Mouse (Mus musculus) kidney, adult 18-20 months (tissue): ENCODE measurements around the gene Tmco1.

Experiments used
- DNase-seq: peaks from one replicate; pipeline ENCODE4 v3.0.0; 2021

Gene Tmco1

DNA sequence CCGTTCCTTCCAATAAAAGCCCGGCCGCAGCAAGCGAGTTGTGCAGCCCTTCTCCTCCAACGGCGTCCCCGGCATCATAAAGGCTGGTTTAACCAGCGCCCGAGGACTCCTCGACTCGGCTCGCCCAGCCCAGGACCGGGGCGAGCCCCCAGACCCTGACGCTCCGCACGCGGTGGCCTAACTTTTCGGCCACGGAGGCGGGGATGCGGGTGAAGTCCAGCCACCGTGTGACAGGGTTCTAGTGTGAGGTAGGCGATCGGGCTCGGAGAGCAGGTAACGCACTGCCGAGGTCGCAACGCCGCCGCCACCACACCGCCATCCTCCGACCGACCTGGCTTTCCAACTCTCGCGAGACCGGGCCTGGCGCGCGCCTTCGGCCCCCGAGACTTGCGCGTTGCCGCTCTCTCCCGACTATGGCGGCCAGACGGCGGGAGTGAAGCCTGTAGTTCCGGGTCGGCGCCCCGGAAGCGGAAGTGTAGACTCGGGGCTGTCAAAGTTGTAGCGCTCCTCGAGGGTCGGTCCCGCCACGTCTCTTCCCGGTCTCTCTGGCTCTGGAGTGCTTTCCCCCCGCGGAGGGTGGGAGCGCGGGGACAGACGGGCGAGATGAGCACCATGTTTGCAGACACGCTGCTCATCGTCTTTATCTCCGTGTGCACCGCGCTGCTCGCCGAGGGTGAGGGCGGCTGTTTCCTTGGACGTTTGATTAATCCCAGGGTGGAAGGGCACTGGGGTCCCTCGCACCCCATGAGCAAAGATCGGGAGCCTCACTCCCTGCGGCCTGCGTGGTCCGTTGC lies at the start of gene Tmco1:
Gene Tmco1 (plus strand): TSS at position 118 of the 794 bp plus-strand sequence.
- peak; percentile 97 for DNase-seq

DNA sequence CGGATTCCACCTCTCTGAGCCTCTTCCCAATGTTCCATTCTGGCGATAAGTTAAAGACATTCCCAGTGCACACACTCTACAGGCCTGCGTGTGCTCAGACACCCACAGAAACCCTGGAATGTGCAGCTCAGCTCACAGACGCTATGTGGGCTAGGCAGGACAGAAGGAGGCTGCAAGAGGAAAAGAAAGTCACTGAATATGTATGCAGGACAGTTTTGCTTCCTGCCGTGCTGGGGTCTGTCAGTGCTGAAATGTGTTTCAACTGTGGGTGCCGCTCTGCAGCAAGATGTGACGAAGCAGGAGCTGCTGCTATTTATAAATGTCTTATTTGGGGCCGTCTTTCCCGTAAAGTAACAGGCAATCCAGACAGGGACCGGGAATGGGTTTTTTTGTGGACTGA lies 48.5 kb upstream of the Tmco1 start:
- DNase-seq: no peak

DNA sequence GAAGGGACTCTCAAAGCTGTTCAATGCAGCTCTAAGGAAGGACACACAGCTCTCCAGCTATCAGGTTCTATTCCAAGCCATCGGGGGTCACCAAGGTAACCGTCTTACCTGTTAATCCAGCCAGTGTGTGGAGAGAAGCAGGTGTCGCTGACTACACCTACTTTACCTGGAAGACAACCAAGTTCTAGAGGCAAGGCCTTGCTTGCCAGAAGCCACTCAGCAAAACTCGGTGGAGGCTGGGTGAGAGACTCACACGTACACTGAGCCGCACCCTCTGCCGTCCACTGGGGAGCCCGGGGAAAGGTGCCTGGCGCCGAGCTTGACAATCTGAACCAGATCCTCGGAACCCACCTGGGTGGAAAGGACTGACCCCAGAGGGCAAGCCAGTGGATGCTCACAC lies 46.4 kb upstream of the Tmco1 start:
- peak; percentile 28 for DNase-seq

- DNase-seq: peak; percentile 22
Measured at GRCm38 (mm10) chr1:167262489-167263041, 45.6 kb upstream of the Tmco1 start.

GRCm38 (mm10) chr1:167265366-167265765 lies 42.8 kb upstream of the Tmco1 start:
- no peak for DNase-seq

GRCm38 (mm10) chr1:167266720-167267119 lies 41.5 kb upstream of the Tmco1 start:
- DNase-seq: no peak

DNA sequence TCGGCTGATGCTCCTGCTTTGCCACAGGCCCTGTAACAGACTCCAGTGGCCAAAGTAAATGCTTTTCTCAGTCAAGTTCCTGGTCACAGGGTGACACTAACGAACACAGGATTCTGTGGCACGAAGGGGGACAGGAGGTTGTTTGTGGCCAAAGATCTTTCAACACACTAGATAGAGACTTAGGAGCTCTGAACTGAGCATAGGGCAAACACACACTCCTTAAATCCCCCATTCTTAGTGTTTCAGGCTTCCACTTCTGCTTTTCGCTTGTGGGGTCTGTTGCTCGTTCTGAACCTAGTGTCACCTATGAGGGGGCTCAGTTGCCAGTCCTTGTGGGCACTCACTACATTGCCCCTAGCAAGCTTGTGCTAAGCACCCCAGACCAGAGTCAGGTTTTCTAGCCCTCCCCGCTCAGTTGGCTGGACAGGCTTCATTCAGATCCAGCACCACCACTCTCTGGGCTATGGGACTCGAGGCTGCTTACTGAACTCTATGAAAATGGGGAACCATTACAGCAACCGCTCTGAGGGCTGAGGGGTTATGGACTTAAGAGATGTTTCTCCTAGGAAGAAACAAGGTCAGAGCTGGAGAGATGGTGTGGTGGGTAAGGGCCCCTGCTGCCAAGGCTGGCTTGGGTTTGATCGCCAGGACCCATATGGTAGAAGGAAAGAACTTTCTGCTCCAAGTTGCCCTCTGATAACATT lies 39.7 kb upstream of the Tmco1 start:
- DNase-seq: no peak

DNA sequence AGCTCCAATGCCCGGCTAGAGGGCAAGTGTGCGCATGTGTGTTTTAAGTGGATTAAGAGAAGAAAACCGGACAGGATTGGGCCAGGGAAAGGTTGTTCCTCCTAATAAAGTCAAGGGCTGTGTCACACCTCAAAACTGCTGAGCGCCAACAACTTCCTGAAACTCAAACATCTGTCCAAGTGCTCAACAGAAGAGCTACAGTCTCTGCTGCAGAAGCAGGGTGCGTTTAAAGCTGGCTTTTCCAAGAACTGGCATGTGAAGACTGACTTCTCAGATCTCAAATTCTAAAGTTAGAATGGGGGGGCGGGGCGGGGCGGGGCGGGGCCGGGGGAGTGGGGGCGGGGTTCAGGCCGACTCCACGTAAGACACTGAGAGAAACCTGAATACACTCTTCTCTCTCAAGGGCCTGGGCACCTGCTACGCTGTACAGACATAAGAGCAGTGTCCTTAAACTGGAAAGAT lies 38.8 kb upstream of the Tmco1 start:
- DNase-seq: no peak

- DNase-seq: peak; percentile 61
Measured at GRCm38 (mm10) chr1:167269856-167270270, 38.3 kb upstream of the Tmco1 start.

- no peak for DNase-seq
Measured at GRCm38 (mm10) chr1:167270342-167271111, 37.7 kb upstream of the Tmco1 start.

DNA sequence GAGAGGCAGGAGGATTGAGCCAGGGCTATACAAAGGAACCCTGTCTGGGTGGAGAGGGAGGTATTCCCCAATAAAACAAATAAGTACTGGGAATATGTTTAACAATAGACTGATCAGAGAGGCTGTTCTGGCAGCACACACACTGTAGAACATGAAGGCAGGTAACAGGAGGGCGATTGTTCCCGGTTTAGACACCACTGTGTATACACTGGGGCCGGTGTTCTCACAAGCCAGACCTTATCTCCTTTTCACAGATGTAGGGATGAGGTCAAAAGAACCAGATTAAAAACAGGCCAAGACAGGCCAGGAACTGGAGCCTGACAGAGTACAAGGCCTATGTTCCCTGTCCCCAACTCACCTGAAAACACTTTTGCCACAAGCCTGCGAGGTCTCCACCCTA lies 36.9 kb upstream of the Tmco1 start:
- no peak for DNase-seq

DNA sequence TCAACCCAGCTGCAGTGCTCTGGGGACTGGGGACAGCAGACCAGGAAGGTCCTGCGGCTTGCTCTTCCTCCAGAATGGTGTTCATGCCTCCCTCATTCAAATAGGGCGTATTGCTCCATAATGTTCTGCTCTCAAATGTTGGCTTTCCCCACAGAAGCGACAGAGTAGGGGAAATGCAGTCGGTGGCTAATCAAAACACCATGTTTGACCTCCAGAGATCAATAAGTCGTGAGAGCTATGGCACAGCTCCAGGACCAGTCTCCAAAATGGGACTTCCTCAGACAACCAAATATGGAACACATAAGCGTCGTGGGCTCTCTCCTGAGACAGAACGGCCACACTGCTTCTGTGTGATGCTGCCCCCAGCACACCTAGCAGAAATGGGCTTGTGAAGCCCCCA lies 36.3 kb upstream of the Tmco1 start:
- DNase-seq: no peak

DNA sequence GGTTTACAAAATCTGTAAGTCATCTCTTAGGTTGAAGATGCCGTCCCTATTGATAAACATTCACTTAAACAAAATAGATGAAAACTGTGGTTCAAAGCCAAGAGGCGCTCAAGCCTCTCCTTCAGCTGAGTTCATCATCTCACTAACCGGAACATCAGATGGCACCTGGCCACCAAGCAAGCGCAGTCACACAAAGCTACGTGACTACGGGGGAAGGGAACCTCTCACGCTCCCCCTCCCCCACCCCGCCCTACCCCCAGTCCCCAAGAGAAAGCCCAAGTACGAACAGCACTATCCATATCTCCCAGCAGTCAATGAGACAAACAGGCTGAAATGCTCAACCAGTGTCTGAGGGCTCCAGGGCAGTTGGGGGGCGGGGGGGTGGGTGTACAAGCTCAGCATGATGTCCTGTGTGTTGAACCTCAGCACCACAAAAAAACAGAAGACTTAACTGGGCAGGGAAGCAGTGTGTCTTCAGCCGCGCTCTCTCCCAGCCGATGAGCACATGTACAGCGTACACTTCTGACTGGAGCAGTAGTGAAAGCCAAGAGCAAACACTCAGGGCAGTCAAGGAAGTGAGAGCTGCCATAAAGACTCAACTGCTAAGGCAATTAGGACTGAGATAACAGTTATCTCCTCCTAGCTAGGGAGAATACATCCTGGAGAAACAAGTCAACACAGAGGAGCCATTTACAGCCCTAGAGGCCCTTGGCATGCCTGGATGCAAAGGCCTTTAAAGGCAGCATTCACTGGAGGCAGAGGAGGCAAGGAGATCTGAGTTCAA lies 34.6 kb upstream of the Tmco1 start:
- no peak for DNase-seq

DNA sequence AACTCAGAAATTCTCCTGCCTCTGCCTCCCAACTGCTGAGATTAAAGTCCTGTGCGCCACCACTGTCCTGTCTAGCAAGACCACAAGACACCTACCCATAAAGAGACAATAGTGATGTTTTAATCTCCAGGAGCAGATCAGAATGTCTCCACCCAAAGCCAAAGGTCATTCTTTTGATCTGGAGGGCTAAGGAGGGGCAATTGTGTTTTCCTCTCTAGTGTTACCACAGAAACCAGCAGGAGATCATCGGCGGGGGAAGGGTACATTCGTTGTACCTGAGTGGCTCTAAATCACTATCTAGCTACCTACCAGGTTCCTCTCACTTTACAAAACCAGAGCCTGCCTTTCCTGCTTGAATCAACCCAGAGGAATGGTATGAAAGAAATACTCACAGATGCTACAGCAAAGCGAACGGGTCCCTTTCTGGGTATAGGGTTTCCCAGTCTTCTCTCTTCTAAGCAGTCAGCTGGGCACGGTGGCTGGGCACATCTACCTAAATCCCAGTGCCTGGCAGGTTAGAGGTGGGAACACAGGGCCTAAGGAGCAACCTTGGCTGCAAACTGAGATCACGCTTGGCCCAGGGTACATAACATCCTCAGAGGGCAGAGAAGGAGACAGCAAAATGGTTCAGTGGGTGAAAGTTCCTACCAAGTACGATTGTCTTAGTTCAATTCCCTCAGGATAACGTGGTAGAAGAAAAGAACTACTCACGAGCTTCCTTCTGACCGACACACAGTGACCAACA lies 33.4 kb upstream of the Tmco1 start:
- no peak for DNase-seq

DNA sequence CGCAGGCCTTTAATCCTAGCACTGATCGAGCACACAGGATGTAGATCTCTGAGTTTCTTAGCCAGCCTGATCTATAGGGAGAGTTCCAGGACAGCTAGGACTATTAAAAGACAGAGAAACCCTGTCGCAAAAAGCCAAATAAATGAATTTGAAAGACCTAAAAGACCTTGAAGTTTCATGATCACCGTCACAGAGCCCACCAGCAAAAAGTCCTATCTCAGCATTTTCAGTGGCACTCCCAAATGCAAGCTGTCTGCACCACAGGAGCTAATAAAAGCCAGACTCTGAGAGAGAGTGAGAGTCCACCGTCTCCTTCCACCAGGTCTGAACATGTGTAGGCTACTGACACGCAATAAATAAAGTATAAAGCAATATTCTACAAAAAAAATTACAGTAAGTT lies 29.8 kb upstream of the Tmco1 start:
- DNase-seq: no peak

GRCm38 (mm10) chr1:167279160-167279715 lies 28.9 kb upstream of the Tmco1 start:
- no peak for DNase-seq

GRCm38 (mm10) chr1:167280061-167280460 lies 28.1 kb upstream of the Tmco1 start:
- DNase-seq: no peak

- DNase-seq: no peak
Measured at GRCm38 (mm10) chr1:167282112-167282511, 26.1 kb upstream of the Tmco1 start.

- DNase-seq: no peak
Measured at GRCm38 (mm10) chr1:167282768-167283167, 25.4 kb upstream of the Tmco1 start.

- DNase-seq: peak; percentile 46
Measured at GRCm38 (mm10) chr1:167283441-167284257, 24.5 kb upstream of the Tmco1 start.
